Mouse (Mus musculus): ENCODE results near the gene Atp8b4.

GRCm38 (mm10) chr2:126549681-126550080 is 49.2 kb upstream of the Atp8b4 start:
- TF ChIP-seq CTCF (IDR thresholded peaks at IDR 0.05; ENCODE audit: insufficient read depth, low read depth, low read length) (no peak), POLR2A (IDR thresholded peaks at IDR 0.05; ENCODE audit: insufficient read depth, low read depth, low read length) (no peak)
